Mouse (Mus musculus) MEL (cell line): Measurements from ENCODE around the gene Cort. TPM values are rescaled to one million over a fixed set of nuclear protein-coding genes. Genes with fewer than 3 reads are reported as not detected.

Experiments
- DNase-seq: peaks from one replicate; pipeline ENCODE4 v3.0.0; 2011; ENCODE audit warnings: low read depth, low spot score
- H3K27ac ChIP-seq: 2 replicates; pipeline ENCODE4 v1.5.1; 2012; ENCODE audit warnings: low read depth, mild to moderate bottlenecking, control low read depth, low read length, moderate library complexity; ENCODE audit not compliant: control insufficient read depth
- H3K27me3 ChIP-seq, 2 experiments: fragments of 150-350 bp in 1 of 2; sonication (generic) in 1 of 2; 2 replicates each; pipeline ENCODE4 v1.6.1; 2012; ENCODE audit warnings: low read length in 2 of 2, mild to moderate bottlenecking in 2 of 2, improper control_type of control experiment in 1 of 2, moderate library complexity in 1 of 2; ENCODE audit not compliant: insufficient read depth in 2 of 2, control insufficient read depth in 1 of 2
- H3K36me3 ChIP-seq, 2 experiments: 2 replicates each; pipeline ENCODE4 v1.6.1; 2012 to 2014; ENCODE audit warnings: low read length in 2 of 2, improper control_type of control experiment in 1 of 2, inconsistent platforms in 1 of 2, mild to moderate bottlenecking in 1 of 2; ENCODE audit not compliant: insufficient read depth in 2 of 2, control insufficient read depth in 1 of 2
- H3K4me1 ChIP-seq, 2 experiments: fragments of 150-350 bp in 1 of 2; sonication (generic) in 1 of 2; 2 replicates each; pipeline ENCODE4 v1.6.1; 2012; ENCODE audit warnings: low read length in 2 of 2, improper control_type of control experiment in 1 of 2, mild to moderate bottlenecking in 1 of 2; ENCODE audit not compliant: insufficient read depth in 2 of 2, control insufficient read depth in 1 of 2
- H3K4me3 ChIP-seq, 2 experiments: fragments of 150-350 bp in 1 of 2; sonication (generic) in 1 of 2; 2 replicates each; pipeline ENCODE4 v1.5.1; 2012; ENCODE audit warnings: low read depth in 2 of 2, low read length in 2 of 2, mild to moderate bottlenecking in 2 of 2, moderate library complexity in 2 of 2, control low read depth in 1 of 2, improper control_type of control experiment in 1 of 2; ENCODE audit not compliant: control insufficient read depth in 1 of 2, insufficient read depth in 1 of 2
- H3K79me2 ChIP-seq: 2 replicates; pipeline ENCODE4 v1.6.1; 2012; ENCODE audit warnings: mild to moderate bottlenecking, low read length, moderate library complexity; ENCODE audit not compliant: control insufficient read depth, poor library complexity, insufficient read depth
- H3K9ac ChIP-seq: 2 replicates; pipeline ENCODE4 v1.6.1; 2012; ENCODE audit warnings: low read depth, mild to moderate bottlenecking, control low read depth, low read length, moderate library complexity; ENCODE audit not compliant: control insufficient read depth, poor library complexity, severe bottlenecking
- H3K9me3 ChIP-seq: fragments of 150-350 bp; sonication (generic); replicated peaks from 2 replicates; pipeline ENCODE4 v1.6.1; 2012; ENCODE audit warnings: mild to moderate bottlenecking, low read length, improper control_type of control experiment, moderate library complexity; ENCODE audit not compliant: insufficient read depth
- EP300 ChIP-seq, 2 experiments: IDR thresholded peaks; 2 replicates each; pipeline ENCODE4 v1.6.1; 2011; ENCODE audit warnings: improper control_type of control experiment in 2 of 2, low read length in 2 of 2, low read depth in 1 of 2, mild to moderate bottlenecking in 1 of 2
- ETS1 ChIP-seq: IDR thresholded peaks from 2 replicates; pipeline ENCODE4 v1.6.1; 2012; ENCODE audit warnings: low read depth, mild to moderate bottlenecking, inconsistent platforms, low read length, improper control_type of control experiment, moderate library complexity
- GATA1 ChIP-seq: IDR thresholded peaks from 2 replicates; pipeline ENCODE4 v1.6.1; 2011; ENCODE audit warnings: low read depth, low read length, improper control_type of control experiment
- MAZ ChIP-seq: IDR thresholded peaks from 2 replicates; pipeline ENCODE4 v1.6.1; 2012; ENCODE audit warnings: low read depth, mild to moderate bottlenecking, inconsistent platforms, low read length, improper control_type of control experiment
- MXI1 ChIP-seq: IDR thresholded peaks from 2 replicates; pipeline ENCODE4 v1.6.1; 2011; ENCODE audit warnings: mild to moderate bottlenecking, low read depth, low read length, improper control_type of control experiment
- MYC ChIP-seq: IDR thresholded peaks from 2 replicates; pipeline ENCODE4 v1.6.1; 2011; ENCODE audit warnings: low read depth, mild to moderate bottlenecking, low read length, improper control_type of control experiment, moderate library complexity
- NELFE ChIP-seq: IDR thresholded peaks from 2 replicates; pipeline ENCODE4 v1.6.1; 2011; ENCODE audit warnings: low read depth, low read length, improper control_type of control experiment
- POLR2AphosphoS5 ChIP-seq: IDR thresholded peaks from 2 replicates; pipeline ENCODE4 v1.6.1; 2012; ENCODE audit warnings: low read depth, borderline replicate concordance, mild to moderate bottlenecking, inconsistent platforms, low read length, moderate library complexity, mixed read lengths
- RCOR1 ChIP-seq: IDR thresholded peaks from 2 replicates; pipeline ENCODE4 v1.6.1; 2012; ENCODE audit warnings: low read depth, mild to moderate bottlenecking, inconsistent platforms, low read length, improper control_type of control experiment
- SMC3 ChIP-seq: IDR thresholded peaks from 2 replicates; pipeline ENCODE4 v1.6.1; 2011; ENCODE audit warnings: low read depth, low read length, improper control_type of control experiment
- TAL1 ChIP-seq: IDR thresholded peaks from 2 replicates; pipeline ENCODE4 v1.6.1; 2012; ENCODE audit warnings: mild to moderate bottlenecking, inconsistent platforms, low read length, moderate library complexity, mixed read lengths
- TBP ChIP-seq: IDR thresholded peaks from 2 replicates; pipeline ENCODE4 v1.8.0; 2011; ENCODE audit warnings: low read depth, low read length, improper control_type of control experiment
- TCF12 ChIP-seq: IDR thresholded peaks from 2 replicates; pipeline ENCODE4 v1.6.1; 2014; ENCODE audit warnings: low read depth, mild to moderate bottlenecking, inconsistent platforms, low read length, improper control_type of control experiment, moderate library complexity
- UBTF ChIP-seq: IDR thresholded peaks from 2 replicates; pipeline ENCODE4 v1.6.1; 2012; ENCODE audit warnings: low read depth, mild to moderate bottlenecking, inconsistent platforms, low read length, improper control_type of control experiment, moderate library complexity, borderline replicate concordance; ENCODE audit not compliant: insufficient read depth
- USF1 ChIP-seq: IDR thresholded peaks from 2 replicates; pipeline ENCODE4 v1.6.1; 2014; ENCODE audit warnings: low read depth, mild to moderate bottlenecking, inconsistent platforms, low read length, improper control_type of control experiment, moderate library complexity
- USF2 ChIP-seq, 2 experiments: IDR thresholded peaks; 2 replicates each; pipeline ENCODE4 v1.6.1; 2011 to 2012; ENCODE audit warnings: improper control_type of control experiment in 2 of 2, low read length in 2 of 2, borderline replicate concordance in 1 of 2, inconsistent platforms in 1 of 2, low read depth in 1 of 2, mild to moderate bottlenecking in 1 of 2; ENCODE audit not compliant: insufficient read depth in 1 of 2
- ZKSCAN1 ChIP-seq: IDR thresholded peaks from 2 replicates; pipeline ENCODE4 v1.6.1; 2012; ENCODE audit warnings: low read depth, mild to moderate bottlenecking, inconsistent platforms, low read length, improper control_type of control experiment, moderate library complexity
- ZNF384 ChIP-seq: IDR thresholded peaks from 2 replicates; pipeline ENCODE4 v1.6.1; 2012; ENCODE audit warnings: low read depth, mild to moderate bottlenecking, inconsistent platforms, low read length, improper control_type of control experiment
- polyA plus RNA-seq, 2 experiments: library from polyadenylated mRNA; stranded (reverse) in 1 of 2; unstranded in 1 of 2; fragments of >175 nt in 1 of 2; fragments of >200 nt in 1 of 2; gene quantifications; 2 replicates each; pipeline versions ENCODE4 v1.2.1 to v1.2.4; 2012; ENCODE audit warnings: low replicate concordance in 2 of 2, low read depth in 1 of 2; ENCODE audit not compliant: insufficient read length in 2 of 2, insufficient read depth in 1 of 2, missing spikeins in 1 of 2
- total RNA-seq: library from RNA; depleted of rRNA; stranded (reverse); fragments of 300-350 nt; gene quantifications from 2 replicates; pipeline ENCODE4 v1.2.3, GENCODE M21; 2012

Cort gene
- total and polyA plus RNA-seq, 3 experiments, result 0.39 to 2.0 TPM; not detected in 1

DNA sequence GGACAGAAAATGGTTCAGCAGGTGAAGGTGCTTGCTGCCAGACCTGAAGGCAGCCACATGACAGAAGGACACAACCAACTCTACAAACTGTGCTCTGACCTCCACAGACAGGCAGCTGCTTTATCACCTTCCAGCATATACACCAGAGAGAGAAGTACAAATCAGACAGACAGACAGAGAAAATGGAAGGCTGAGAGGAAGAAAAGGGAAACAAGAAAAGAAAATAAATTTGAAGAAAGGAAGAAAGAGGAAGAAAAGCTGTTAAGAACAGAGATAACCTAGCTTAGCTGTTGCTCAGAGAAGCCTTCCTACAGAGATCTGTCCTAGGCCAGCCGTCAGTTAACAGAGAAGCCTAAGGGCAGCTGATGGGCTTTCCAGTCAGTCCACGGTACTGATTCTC is 32.6 kb upstream of the Cort start:
- DNase-seq, result peak; percentile 60
- H3K27ac ChIP-seq, result peak overlapping the region; percentile 85

GRCm38 (mm10) chr4:149157415-149157973 is 30.9 kb upstream of the Cort start:
- no peaks in the 10 kb centered on the region for H3K9me3 ChIP-seq
- H3K9ac ChIP-seq, result no peak overlapping the region
- H3K4me1 ChIP-seq, result peaks cover 12 to 25% of the 10 kb centered on the region in 2 experiments
- no peak for TF ChIP-seq MAZ
- no peaks in the 10 kb centered on the region for H3K27me3 ChIP-seq
- no peaks in the 10 kb centered on the region; the same call in 1 of the 2 replicates for H3K79me2 ChIP-seq
- no peak for DNase-seq
- no peak overlapping the region for H3K4me3 ChIP-seq
- no peak overlapping the region for H3K27ac ChIP-seq
- peaks cover 20 to 27% of the 10 kb centered on the region in 2 experiments for H3K36me3 ChIP-seq

More for the DNA sequence above, 32.6 kb upstream of the Cort start:
- Histone ChIP-seq H3K27me3 (no peaks in the 10 kb centered on the region), H3K4me1 (peaks cover 12 to 28% of the 10 kb centered on the region in 2 experiments), H3K4me3 (no peak overlapping the region), H3K79me2 (peaks cover 5% of the 10 kb centered on the region; the same call in 1 of the 2 replicates), H3K9ac (peak overlapping the region; percentile 35), H3K9me3 (no peaks in the 10 kb centered on the region), H3K36me3 (peaks cover 21 to 30% of the 10 kb centered on the region in 2 experiments)
- no peak for TF ChIP-seq MYC
- peak; percentile 68 for TF ChIP-seq GATA1
- TF ChIP-seq USF2 (IDR thresholded peaks at IDR 0.05; ENCODE audit: borderline replicate concordance in 1 of 2, insufficient read depth in 1 of 2, low read depth in 1 of 2, low read length in 2 of 2), result no peak
- no peak for TF ChIP-seq NELFE
- 0 out of 2 replicates have a peak, but pooled peaks have one; percentile 13 for TF ChIP-seq ZNF384
- TF ChIP-seq TBP, result peak; percentile 26; the same call in 1 of the 2 replicates
- 0 out of 2 replicates have a peak, but pooled peaks have one; percentile 45 for TF ChIP-seq RCOR1
- TF ChIP-seq ETS1, result 0 out of 2 replicates have a peak, but pooled peaks have one; percentile 15
- 0 out of 2 replicates have a peak, but pooled peaks have one; percentile 43 for TF ChIP-seq MXI1
- no peak for TF ChIP-seq SMC3
- TF ChIP-seq TCF12, result peak; percentile 32; the same call in 1 of the 2 replicates
- TF ChIP-seq ZKSCAN1, result no peak
- 0 out of 2 replicates have a peak, but pooled peaks have one; percentile 28 for TF ChIP-seq TAL1
- peak; percentile 61; a peak in 3 of 4 replicates for TF ChIP-seq EP300 (IDR thresholded peaks at IDR 0.05; ENCODE audit: low read depth in 1 of 2, low read length in 2 of 2)
- no peak for TF ChIP-seq UBTF
- TF ChIP-seq POLR2AphosphoS5, result no peak
- TF ChIP-seq USF1, result peak; percentile 28; the same call in 1 of the 2 replicates
